Mouse (Mus musculus) midbrain, embryonic 16.5 days (tissue): ENCODE measurements around the gene Farp1. TPM values are rescaled to one million over a fixed set of nuclear protein-coding genes. Genes with fewer than 3 reads are reported as not detected.

ENCODE experiments used
- ATAC-seq: fragments of 200-750 bp; cut with Nextera tagmentation; 2 replicates; pipeline ENCODE4 v1.8.0; 2017; ENCODE audit warnings: moderate TSS enrichment
- H3K27ac ChIP-seq: fragments of 300-500 bp; sonication (generic); 2 replicates; pipeline ENCODE4 v1.5.1; 2014; ENCODE audit warnings: mild to moderate bottlenecking, low read length, mixed read lengths
- H3K27me3 ChIP-seq: fragments of 300-500 bp; sonication (generic); 2 replicates; pipeline ENCODE4 v1.6.1; 2014; ENCODE audit warnings: low read depth, low read length, mixed read lengths; ENCODE audit not compliant: control insufficient read depth, insufficient read depth
- H3K36me3 ChIP-seq: fragments of 300-500 bp; sonication (generic); 2 replicates; pipeline ENCODE4 v1.6.1; 2014; ENCODE audit warnings: mild to moderate bottlenecking, low read length, moderate library complexity, mixed read lengths; ENCODE audit not compliant: control insufficient read depth, insufficient read depth
- H3K4me1 ChIP-seq: fragments of 300-500 bp; sonication (generic); 2 replicates; pipeline ENCODE4 v1.6.1; 2014; ENCODE audit warnings: mild to moderate bottlenecking, low read length, mixed read lengths; ENCODE audit not compliant: control insufficient read depth, insufficient read depth
- H3K4me2 ChIP-seq: fragments of 300-500 bp; sonication (generic); 2 replicates; pipeline ENCODE4 v1.6.1; 2014; ENCODE audit warnings: mild to moderate bottlenecking, low read length, mixed read lengths
- H3K4me3 ChIP-seq: fragments of 300-500 bp; sonication (generic); 2 replicates; pipeline ENCODE4 v1.5.1; 2014; ENCODE audit warnings: low read depth, mild to moderate bottlenecking, low read length, moderate library complexity, mixed read lengths
- H3K9ac ChIP-seq: fragments of 300-500 bp; sonication (generic); 2 replicates; pipeline ENCODE4 v1.6.1; 2014; ENCODE audit warnings: low read depth, low read length, mixed read lengths
- H3K9me3 ChIP-seq: fragments of 300-500 bp; sonication (generic); replicated peaks from 2 replicates; pipeline ENCODE4 v1.6.1; 2014; ENCODE audit warnings: mild to moderate bottlenecking, low read length, mixed read lengths; ENCODE audit not compliant: control insufficient read depth, poor library complexity, severe bottlenecking
- WGBS: fragments of 180-500 bp; shearing (Covaris S2); extraction: QIAGEN DNeasy Blood & Tissue Kit; methylation state at CpG from one replicate; pipeline ENCODE4 v1.1.7; 2014; 5-methylcytosine and 5-hydroxymethylcytosine counted together
- polyA plus RNA-seq: library from polyadenylated mRNA; unstranded; fragments of >200 nt; fragmentation: Nextera tagmentation; extraction: Ambion mirVana; gene quantifications from 2 replicates; pipeline ENCODE4 v1.2.1, GENCODE M21; 2015

Farp1 gene
- polyA plus RNA-seq, 1 experiment from 2014 or later: 39.8 TPM

- no peaks in the 10 kb centered on the region for H3K27me3 ChIP-seq
- WGBS: 85% methylated on average over 7 of the region's 7 CpGs
- no peak for ATAC-seq
These were observed 69.8 kb downstream of the Farp1 start for GRCm38 (mm10) chr14:121104760-121105329.

GRCm38 (mm10) chr14:121106906-121107305 lies 71.9 kb downstream of the Farp1 start:
- ATAC-seq: no peak
- no peak overlapping the region for H3K4me3 ChIP-seq
- no peaks in the 10 kb centered on the region for H3K27me3 ChIP-seq
- peaks cover 15% of the 10 kb centered on the region for H3K4me1 ChIP-seq
- H3K27ac ChIP-seq: no peak overlapping the region
- no peaks in the 10 kb centered on the region for H3K9me3 ChIP-seq
- H3K36me3 ChIP-seq: 0 out of 2 replicates have a peak, but pooled peaks cover 2% of the 10 kb centered on the region
- WGBS: 63% methylated on average over 4 of the region's 4 CpGs
- no peak overlapping the region for H3K4me2 ChIP-seq
- H3K9ac ChIP-seq: no peak overlapping the region

More at GRCm38 (mm10) chr14:121104760-121105329, 69.8 kb downstream of the Farp1 start:
- H3K4me1 ChIP-seq: peaks cover 19% of the 10 kb centered on the region
- H3K4me2 ChIP-seq: no peak overlapping the region
- 0 out of 2 replicates have a peak, but pooled peaks cover 2% of the 10 kb centered on the region for H3K36me3 ChIP-seq
- no peak overlapping the region for H3K4me3 ChIP-seq
- no peak overlapping the region for H3K9ac ChIP-seq
- H3K9me3 ChIP-seq: no peaks in the 10 kb centered on the region
- H3K27ac ChIP-seq: no peak overlapping the region

- no peak overlapping the region for H3K4me2 ChIP-seq
- no peaks in the 10 kb centered on the region for H3K36me3 ChIP-seq
- WGBS: 67% methylated on average over 10 of the region's 10 CpGs
- no peak overlapping the region for H3K4me3 ChIP-seq
- no peaks in the 10 kb centered on the region for H3K27me3 ChIP-seq
- H3K9ac ChIP-seq: no peak overlapping the region
- no peak for ATAC-seq
- 0 out of 2 replicates have a peak overlapping the region, but pooled peaks have one; percentile 11 for H3K27ac ChIP-seq
- H3K4me1 ChIP-seq: peaks cover 15% of the 10 kb centered on the region
- H3K9me3 ChIP-seq: no peaks in the 10 kb centered on the region
These were observed 72.8 kb downstream of the Farp1 start for GRCm38 (mm10) chr14:121107707-121108285.

GRCm38 (mm10) chr14:121108439-121109115 lies 73.6 kb downstream of the Farp1 start:
- Histone ChIP-seq H3K9me3 (no peaks in the 10 kb centered on the region), H3K4me3 (no peak overlapping the region), H3K4me2 (no peak overlapping the region), H3K27ac (peak overlapping the region; percentile 53), H3K9ac (no peak overlapping the region), H3K4me1 (peaks cover 15% of the 10 kb centered on the region), H3K27me3 (no peaks in the 10 kb centered on the region), H3K36me3 (no peaks in the 10 kb centered on the region)
- ATAC-seq: no peak
- WGBS: 17% methylated on average over 8 of the region's 8 CpGs

- no peak overlapping the region for H3K4me3 ChIP-seq
- no peaks in the 10 kb centered on the region for H3K36me3 ChIP-seq
- no peak overlapping the region for H3K9ac ChIP-seq
- peaks cover 15% of the 10 kb centered on the region for H3K4me1 ChIP-seq
- H3K27me3 ChIP-seq: no peaks in the 10 kb centered on the region
- peak; percentile 30; the same call in 1 of the 2 replicates for ATAC-seq
- H3K27ac ChIP-seq: peak overlapping the region; percentile 53
- no peaks in the 10 kb centered on the region for H3K9me3 ChIP-seq
- H3K4me2 ChIP-seq: no peak overlapping the region
- WGBS: 11% methylated on average over 9 of the region's 9 CpGs
These were observed 74.1 kb downstream of the Farp1 start for GRCm38 (mm10) chr14:121109116-121109504.

GRCm38 (mm10) chr14:121110492-121111267 lies 75.7 kb downstream of the Farp1 start:
- Histone ChIP-seq H3K9me3 (no peaks in the 10 kb centered on the region), H3K4me1 (peaks cover 12% of the 10 kb centered on the region), H3K27me3 (no peaks in the 10 kb centered on the region), H3K4me2 (no peak overlapping the region), H3K4me3 (no peak overlapping the region), H3K9ac (no peak overlapping the region), H3K27ac (no peak overlapping the region), H3K36me3 (no peaks in the 10 kb centered on the region)
- 94% methylated on average over 13 of the region's 13 CpGs for WGBS
- no peak for ATAC-seq

- ATAC-seq: no peak
- H3K4me3 ChIP-seq: no peak overlapping the region
- H3K36me3 ChIP-seq: no peaks in the 10 kb centered on the region
- H3K9me3 ChIP-seq: no peaks in the 10 kb centered on the region
- no peak overlapping the region for H3K4me2 ChIP-seq
- no peak overlapping the region for H3K9ac ChIP-seq
- H3K4me1 ChIP-seq: peaks cover 12% of the 10 kb centered on the region
- H3K27ac ChIP-seq: no peak overlapping the region
- WGBS: 82% methylated on average over 8 of the region's 8 CpGs
- H3K27me3 ChIP-seq: no peaks in the 10 kb centered on the region
These were observed 77.1 kb downstream of the Farp1 start for GRCm38 (mm10) chr14:121112061-121112460.

- H3K27ac ChIP-seq: no peak overlapping the region
- H3K4me3 ChIP-seq: no peak overlapping the region
- no peak overlapping the region for H3K4me2 ChIP-seq
- WGBS: 77% methylated on average over 6 of the region's 6 CpGs
- no peak overlapping the region for H3K9ac ChIP-seq
- no peaks in the 10 kb centered on the region for H3K27me3 ChIP-seq
- H3K4me1 ChIP-seq: peaks cover 6% of the 10 kb centered on the region
- H3K9me3 ChIP-seq: no peaks in the 10 kb centered on the region
- no peaks in the 10 kb centered on the region for H3K36me3 ChIP-seq
- ATAC-seq: no peak
These were observed 78.8 kb downstream of the Farp1 start for GRCm38 (mm10) chr14:121113785-121114184.
